Mouse (Mus musculus): Measurements from ENCODE around the gene Gusb.

Gene Gusb

DNA sequence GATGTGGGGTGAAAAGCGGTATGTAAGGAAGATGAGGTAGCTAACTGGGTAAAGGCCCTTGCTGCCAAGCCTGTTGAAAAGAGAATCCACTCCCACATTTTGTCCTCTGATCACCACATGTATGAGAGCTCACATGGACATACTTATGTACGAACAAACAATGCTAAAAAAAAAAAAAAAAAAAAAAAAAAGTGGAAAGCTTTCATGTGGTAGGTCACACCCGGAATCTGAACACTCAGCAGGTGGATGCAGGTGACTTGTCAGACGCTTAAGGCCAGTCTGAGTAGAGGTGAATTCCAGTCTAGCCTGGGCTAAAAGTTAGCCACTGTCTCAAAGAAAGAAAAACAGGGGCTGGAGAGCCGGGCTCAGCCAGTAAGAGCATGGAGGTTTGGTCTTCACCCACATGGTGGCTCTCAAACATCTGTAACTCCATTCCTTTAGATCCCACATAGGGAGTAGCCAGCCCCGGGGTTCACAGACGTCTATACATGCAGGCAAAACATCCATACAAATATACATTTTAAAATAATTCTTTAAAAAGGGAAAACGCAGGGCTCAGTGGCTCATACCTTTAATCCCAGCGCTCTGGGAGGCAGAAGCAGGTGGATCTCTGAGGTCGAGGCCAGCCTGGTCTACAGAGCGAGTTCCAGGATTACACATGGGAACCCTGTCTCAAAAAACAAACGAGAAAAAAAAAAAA lies 20.4 kb upstream of the Gusb start:
- DNase-seq: no peak

DNA sequence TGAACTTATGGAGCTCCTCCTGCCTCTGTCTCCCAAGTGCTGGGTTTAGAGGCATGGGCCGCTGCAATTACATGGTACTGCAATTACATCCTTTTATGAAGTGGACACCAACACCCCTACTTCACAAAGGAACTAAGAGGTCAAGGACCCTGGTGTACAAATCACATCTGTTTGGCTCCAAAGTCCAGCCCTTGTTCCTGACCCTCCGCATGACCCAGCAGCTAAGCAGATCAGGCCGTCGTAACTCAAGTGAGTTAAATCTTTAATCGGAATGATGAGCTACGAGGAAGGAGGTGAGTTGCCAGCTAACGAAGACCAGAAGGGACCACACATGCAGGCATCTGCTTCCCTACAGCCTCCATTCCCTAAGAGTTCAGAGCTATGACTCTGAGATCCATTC lies 19.5 kb upstream of the Gusb start:
- no peak for DNase-seq

DNA sequence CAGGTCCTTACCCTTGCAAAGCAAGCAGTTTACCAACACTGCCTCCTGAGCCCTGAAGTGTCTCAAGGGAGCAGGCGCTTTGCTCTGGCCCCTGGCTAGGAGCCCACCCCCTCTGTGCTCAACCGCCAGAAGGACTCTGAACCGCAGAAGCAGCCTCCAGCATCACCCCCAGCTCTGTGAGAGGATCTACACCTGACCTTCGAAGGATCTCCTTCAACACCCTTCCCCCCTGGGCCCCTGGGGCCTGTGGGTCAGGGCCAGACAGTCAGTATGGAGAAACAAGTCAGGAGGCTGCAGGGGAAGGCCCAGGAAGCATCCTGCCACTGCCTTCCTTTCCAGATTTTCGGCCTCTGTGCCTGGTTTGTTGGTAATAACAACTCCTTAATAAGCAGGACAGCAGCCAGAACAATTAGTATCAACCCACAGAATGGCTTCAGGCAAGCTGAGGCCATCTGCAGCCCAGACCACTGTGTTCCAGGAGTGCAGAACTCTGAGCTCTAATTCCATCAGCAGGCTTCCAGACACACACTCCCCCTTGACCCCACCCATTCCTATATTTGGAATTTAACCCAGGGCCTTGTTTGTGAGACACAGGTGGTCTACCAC lies 18.6 kb upstream of the Gusb start:
- DNase-seq: no peak

DNA sequence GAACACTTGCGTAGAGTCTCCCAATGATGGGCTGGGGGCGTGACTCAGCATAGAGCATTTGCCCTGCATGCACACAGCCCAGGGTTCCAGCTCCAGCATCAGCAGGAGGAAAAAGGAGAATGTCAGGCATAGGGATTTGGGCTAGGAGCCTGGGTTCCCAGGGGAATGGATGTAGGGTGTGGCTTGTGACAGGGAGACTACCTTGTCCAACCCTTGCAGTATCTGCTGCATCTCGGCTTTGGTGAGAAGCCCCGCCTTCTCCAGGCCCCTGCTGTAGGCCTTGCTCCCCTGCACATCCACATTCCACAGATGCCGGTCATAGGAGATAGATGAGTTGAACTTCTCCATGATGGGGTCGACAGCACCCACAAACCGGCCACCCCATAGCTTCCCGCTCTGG lies 16.6 kb upstream of the Gusb start:
- no peak for DNase-seq

DNA sequence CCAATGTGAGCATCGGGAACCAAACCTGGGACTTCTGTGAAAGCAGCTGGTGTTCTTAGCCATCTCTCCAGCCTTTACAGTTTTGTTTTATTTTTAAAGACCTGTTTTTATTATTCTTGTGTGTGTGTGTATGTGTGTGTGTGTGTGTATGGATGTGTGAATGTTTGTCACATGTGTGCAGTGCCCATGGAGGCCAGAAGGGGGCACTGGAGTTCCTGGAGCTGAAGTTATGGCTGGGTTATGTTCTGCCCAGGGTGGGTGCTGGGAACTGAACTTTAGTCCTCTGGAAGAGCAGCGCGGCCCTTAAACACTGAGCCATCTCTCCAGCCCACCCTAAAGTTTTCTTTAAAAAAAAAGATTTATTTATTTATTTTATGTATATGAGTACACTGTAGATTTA lies 12.3 kb upstream of the Gusb start:
- DNase-seq: no peak

DNA sequence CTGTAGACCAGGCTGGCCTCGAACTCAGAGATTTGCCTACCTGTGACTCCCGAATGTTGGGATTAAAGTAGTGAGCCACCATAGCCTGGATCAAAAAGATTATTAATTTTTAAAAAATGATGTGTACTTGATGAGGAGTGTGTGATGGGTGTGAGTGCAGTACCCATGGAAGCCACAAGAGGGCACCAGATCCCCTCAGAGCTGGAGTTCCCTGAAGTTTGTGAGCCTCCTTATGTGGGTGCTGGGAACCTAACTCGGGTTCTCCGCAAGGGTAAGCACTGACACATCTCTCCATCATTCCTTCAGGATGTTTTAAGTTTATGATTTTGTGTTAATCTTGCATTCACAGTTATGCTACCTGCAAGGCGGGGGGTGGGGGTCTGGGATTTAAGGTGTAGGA lies 8.1 kb upstream of the Gusb start:
- DNase-seq: no peak

DNA sequence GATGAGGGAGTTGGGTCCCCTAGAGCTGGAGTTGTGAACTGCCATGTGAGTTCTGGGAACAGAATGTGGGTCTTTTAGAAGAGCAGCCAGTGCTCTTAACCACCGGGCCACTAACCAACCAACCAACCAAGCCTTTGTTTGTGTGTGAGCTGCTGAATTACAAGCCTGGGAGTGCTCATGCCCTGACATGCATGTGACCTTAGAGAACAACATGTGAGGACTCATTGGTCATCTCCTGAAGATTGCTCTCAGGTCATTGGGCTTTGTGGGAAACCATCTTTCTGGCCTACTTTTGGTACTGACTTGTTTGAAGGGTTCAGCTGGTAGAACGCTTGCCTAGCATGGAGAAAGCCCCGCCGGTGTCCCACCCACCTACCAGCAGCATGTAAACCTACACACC lies 6.9 kb upstream of the Gusb start:
- DNase-seq: no peak

DNA sequence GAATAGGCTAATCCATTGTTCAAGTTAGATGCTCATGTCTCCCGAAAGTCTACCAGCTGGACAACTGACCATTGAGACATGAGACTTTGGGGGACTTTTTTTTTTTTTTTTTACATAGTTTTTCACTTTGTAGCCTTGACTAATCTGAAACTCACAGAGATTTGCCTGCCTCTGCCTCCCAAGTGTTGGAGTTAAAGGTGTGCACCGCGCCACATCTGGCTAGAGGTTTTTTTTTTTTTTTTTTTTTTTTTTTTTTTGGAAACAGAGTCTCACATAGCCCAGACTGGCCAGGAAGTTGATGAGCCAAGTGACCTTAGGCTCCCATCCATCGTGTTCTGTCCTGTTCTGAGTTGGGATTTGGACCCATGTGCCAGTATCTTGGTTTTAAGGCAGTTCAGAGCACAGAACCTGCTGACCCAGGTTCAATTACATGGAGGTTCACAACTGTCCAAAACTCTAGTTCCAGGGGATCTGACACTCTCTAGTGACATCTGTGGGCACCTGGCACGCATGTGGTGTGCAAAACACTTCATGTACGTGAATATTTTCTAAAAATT lies 5.3 kb upstream of the Gusb start:
- no peak for DNase-seq

DNA sequence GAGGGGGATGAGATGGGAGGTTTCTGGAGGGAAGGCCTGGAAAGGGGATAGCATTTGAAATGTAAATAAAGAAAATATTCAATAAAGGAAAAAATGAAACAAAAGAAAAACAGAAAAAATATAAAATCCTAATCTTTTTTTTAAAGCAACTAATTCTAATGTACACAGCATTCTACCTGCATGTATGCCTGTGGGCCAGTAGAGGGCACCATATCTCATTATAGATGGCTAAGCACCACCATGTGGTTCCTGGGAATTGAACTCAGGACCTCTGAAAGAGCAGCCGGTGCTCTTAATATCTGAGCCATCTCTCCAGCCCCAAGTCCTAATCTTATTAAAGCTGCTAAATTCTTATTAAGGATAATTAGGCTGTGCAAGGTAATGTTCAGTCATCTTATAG lies 4.5 kb upstream of the Gusb start:
- DNase-seq: no peak

DNA sequence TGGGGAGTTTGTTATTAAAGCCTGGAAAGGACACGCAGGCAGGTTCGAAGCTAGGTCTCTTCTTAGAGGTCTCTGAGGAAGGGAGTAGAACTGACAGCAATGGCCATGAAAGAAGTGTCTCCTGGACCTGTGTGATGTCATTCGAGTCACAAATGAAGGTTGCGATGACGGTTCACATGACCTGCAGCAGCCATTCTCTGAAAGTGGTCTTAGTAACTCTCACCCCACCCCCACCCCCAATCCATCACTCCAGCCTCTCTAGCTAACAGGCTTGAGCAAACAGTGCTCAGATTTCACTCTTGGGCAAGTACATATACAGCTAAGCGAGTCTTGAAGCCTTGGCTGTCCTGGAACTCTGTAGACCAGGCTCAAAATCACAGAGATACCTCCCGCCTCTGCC lies 380 bp upstream of the Gusb start:
- DNase-seq: no peak

DNA sequence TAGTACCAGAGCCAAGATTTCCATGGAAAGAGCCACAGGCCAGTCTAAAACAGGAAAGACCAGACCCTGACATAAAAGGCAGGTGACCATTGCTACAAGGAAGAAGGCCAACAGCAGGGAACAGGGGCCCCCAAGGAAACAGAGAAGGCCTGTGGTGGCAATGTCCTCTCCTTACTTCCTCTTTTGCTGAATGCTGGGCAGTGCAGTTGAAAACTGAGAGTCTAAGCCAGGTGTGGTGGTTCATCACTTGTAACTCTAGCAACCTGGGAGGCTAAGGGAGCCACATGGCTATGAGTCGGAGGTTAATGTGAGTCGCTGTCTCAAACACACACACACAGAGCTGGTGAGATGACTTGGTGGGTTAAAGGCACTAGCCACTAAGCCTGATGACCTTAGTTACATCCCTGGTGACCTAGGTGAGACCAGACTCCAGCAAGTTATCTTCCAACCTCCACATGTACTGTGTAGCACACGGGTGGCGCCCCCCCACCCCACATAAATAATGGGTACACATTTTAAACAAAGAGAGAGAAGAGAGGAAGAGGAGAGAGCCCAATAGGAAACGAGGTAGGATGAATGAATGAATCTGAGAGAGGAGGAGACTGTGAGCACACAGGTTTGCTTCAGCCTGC lies 1.4 kb downstream of the Gusb start:
- no peak for DNase-seq

DNA sequence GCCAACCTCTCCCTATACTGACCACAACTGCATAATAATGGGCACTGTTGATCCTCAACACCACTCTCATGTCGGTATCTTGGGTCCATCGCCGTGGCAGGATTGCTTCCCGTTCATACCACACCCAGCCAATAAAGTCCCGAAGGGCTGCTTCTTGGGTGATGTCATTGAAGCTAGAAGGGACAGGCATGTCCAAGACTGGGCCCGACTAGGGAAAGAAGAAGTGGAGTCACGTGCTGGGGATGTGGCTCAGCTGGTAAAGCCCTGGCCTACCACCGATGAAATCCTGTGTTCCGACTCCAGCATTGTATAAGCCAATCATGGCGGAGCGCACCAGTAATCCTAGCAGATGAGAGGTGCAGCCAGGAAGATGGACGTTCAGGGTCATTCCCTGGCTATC lies 2.1 kb downstream of the Gusb start:
- DNase-seq: no peak

DNA sequence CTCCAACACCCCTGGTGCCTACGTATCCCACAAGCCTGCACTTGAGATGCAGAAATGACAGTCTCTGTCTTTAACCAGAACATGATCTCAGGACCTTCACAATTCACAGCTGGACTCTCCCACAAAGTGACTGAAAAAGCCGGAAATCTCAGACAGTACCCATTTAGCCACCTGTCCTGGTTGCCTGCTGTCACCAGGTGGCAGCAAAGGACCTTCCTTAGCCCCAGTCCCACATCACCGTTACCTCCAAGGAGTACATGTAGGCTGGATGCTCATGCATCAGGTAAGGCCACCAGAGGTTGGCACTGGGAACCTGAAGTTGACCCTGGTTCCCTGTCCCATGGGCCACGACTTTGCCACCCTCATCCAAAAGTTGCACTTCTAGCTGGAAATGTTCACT lies 3.8 kb downstream of the Gusb start:
- DNase-seq: peak; percentile 60

DNA sequence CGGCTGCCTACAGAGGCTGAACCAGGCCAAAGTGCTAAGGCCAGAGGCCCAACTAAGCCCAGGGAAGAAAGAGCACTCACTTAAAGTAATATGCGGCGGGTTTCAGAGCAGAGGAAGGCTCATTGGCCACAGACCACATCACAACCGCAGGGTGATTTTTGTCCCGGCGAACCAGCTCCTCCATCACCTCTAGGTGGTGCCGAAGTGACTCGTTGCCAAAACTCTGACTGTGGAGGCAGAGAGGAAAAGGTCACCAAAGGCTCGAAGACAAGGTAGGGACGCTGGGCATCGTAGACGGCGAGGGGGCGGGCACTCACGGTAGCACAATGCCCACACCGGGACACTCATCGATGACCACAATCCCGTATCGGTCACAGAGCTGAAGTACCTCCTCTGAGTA lies 5.1 kb downstream of the Gusb start:
- DNase-seq: no peak

DNA sequence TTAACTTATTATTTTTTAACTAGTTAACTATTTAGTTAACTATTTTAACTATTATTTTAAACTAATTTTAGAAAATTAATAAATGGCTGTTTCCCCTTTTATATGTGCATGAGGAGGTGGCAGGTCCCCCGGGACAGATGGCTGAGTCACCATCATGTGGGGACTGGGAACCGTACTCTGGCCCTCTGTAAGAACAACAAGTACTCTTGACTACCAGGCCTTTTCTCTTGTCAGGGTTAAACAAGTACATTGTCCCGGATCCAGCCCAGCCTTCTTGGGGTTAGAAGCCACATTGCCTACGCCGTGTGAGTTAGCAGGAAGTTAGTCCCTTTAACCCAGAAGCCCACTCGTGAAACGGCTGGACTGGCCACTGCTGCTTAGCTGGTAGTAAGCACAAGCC lies 7.9 kb downstream of the Gusb start:
- no peak for DNase-seq

DNA sequence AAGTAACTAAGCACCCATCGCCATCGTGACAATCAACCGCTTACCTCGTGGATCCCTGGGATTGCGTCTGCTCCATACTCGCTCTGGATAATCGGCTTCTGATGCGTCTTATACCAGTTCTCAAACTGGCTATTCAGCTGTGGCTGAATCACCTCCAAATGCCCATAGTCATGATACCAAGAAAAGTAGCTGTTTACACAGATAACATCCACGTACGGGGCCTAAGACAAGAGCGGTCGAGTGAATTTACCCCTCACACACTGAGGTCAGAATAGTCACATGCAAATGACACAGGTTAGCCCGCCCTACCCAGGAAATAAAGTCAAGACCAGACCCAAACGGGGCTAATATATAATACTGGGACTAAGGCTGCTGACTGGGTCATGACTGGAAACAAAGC lies 9.5 kb downstream of the Gusb start:
- DNase-seq: no peak

DNA sequence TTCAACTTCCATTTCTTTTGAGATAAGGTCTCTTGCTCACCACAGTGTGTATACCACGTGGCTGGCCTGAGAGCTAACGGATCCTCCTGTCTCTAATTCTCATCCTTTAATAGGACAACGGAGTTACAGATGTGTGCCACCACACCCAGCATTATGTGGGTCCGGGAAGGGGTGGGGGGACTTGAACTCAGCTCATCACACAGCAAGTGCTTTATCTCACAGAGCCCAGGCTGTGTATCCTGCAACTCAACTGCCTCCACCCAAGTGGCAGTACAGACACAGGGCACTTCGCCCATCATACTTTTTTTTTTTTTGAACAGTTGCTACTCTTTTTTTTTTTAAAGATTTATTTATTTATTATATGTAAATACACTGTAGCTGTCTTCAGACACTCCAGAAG lies 11.0 kb downstream of the Gusb start:
- no peak for DNase-seq

DNA sequence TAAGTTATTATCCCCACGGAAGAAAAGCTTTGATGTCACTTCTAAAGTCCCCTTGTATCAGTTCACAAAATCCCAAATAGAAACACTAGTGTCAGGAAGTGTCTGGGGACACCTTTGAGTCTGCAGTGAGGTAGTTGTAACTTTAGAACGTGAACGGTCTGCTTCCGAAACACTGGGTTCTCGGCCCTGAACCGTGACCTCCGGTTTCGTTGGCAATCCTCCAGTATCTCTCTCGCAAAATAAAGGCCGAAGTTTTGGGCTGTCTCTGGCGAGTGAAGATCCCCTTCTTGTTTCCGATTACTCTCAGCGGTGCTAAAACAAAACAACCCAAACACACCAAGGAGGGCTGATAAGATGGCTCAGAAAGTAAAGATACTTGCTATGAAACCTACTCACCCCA lies 13.5 kb downstream of the Gusb start:
- no peak for DNase-seq

DNA sequence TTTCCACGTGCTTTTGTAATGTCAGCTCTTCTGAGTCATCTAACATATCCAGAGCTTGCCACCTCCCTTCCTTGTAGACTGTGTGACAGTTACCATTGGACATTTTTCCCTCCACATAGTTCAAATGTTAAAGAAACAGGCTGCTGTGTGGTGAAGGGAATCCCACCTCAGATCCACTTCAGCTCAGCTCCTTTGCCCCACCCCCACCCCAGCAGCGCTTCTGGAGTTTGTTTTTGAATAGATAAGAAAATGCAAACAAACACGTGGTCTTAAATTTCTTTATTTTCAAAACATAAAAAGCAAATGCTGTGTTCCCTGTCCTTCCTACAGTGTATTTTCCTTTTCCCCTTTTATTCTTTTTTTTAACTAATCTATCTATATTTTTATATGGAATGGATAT lies 22.6 kb downstream of the Gusb start:
- no peak for DNase-seq

DNA sequence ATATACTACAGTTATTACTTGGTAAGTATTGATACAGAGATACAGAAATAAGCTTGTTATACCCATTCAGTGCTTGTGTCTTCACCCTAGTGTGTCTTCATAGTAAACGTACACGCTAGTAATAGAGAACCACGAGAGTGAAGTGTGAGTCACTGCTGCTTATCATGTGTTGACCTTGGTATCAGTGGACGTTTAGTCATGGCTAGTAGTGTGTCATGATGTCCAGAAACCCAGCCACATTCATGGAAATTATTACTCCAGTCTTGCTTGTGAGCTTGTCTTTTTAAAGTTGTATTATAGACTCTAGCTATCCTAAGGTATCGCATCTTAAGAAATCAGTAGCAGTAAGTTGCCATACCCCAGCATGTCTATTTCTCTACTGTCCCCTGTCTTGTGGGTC lies 24.2 kb downstream of the Gusb start:
- no peak for DNase-seq

DNA sequence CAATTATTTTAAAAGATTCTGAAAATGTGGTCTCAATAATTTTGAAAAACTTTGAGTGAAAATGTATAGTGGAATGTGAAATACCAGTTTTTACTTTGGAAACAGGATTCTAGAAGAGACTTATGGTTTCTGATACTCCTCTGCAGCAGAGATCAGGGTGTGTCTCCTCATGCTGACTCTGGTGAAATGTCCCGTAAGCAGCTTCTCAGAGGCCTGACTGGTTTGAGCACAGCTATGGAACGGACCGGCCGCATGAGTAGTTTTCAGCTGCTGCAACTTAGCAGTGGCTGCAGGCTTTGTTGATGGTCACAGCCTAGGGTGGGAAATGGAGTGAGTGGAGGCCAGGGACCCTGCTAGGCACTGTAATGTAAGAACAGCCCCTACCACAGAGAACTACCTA lies 25.1 kb downstream of the Gusb start:
- DNase-seq: no peak

DNA sequence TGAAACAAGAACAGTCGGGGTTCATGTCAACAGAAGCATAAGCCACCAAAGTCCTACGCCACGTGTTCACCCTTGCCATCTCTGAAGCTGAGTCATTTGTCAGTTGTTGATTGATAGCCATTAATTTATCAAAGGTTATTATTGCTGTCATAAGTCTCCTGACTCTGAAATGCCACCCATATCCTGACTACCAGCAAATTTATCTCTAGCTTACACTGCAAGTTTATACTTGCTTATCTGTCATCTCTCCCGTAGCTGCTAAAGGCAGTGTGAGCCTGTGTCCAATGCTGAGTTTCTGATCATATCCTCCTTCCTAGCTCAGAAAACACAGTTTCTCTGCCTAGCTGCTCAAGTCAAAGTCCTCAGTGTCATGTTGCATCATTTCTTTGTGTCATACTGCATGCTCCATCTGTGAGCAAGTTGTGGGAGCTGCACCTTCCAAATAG lies 28.0 kb downstream of the Gusb start:
- no peak for DNase-seq

DNA sequence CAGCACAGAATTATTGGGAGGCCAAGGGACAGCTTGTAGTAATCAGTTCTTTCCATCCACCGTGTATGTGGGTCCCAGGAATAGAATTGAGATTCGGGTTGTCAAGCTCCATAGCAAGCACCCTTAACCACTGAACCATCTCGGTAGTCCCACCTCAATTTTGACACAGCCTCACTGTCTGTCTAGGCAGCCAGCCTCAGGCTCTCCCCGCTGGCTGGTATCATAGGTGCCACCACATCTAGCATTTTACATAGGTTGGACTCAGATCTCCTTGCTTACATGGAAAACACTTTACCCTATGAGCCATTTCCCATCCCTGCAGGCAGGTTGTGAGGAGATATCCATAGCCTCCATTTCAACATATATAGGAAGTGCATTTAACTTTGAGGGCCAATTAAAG lies 28.5 kb downstream of the Gusb start:
- no peak for DNase-seq

DNA sequence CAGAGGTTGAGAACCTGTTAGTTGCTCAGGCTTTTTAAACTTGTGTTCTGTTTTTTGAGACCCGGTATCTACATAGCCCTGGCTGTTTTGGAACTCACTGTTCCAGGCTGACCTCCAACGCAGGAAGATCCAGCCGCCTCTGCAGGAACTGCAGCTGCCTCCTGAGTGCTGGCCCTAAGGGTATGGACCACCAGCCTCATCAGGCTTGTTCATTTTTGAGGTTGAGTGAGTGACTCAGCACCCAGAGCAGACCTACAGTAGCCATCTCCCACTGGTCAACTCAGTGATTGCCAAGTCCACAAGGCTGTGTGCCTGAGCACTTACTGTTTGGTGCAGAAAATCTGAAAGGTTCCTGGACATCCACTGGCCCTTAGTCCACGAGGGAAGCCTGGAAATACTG lies 31.4 kb downstream of the Gusb start:
- no peak for DNase-seq

DNA sequence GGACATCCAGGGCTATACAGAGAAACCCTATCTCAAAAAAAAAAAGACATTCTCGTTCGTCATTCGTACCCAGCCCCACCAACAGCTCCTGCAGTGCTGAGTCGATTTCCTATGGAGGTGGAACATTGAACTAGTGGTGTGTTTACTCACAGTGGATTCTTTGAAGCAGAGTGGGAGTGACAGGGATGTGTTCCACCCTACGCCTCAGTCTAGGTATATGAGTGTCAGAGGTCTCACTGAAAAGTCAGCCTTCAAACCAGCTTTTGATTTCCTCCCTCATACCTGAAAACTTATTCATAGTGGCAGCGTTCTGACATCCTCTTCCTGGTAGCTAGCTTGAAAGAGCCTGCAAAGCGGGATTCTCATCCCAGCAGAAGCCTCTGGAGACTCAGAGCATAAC lies 34.4 kb downstream of the Gusb start:
- no peak for DNase-seq

All from cerebellum, adult 9-10 months (tissue).